Mouse (Mus musculus) midbrain, embryonic 10.5 days (tissue): ENCODE measurements around the gene Neurl3. TPM values are rescaled to one million over a fixed set of nuclear protein-coding genes. Genes with fewer than 3 reads are reported as not detected.

Source experiments
- polyA plus RNA-seq: library from polyadenylated mRNA; unstranded; fragments of >200 nt; fragmentation: Nextera tagmentation; extraction: Ambion mirVana; gene quantifications from 2 replicates; pipeline ENCODE4 v1.2.1, GENCODE M21; 2016

Gene Neurl3
- polyA plus RNA-seq, 1 experiment from 2014 or later: 0.27 TPM

Other genes with a start within 250 kb of the Neurl3 start
- gene Hs6st1, start 206.3 kb downstream of the Neurl3 start, polyA plus RNA-seq: 4.9 and 5.4 TPM in 2 replicates
- 52.5 and 56.9 TPM in 2 replicates for gene Uggt1, start 30.0 kb downstream of the Neurl3 start, polyA plus RNA-seq
- 3.4 and 4.0 TPM in 2 replicates for gene Arid5a, start 33.1 kb upstream of the Neurl3 start, polyA plus RNA-seq
- gene Kansl3, start 94.5 kb upstream of the Neurl3 start, polyA plus RNA-seq: 49.7 and 53.6 TPM in 2 replicates
- 1.8 and 1.9 TPM in 2 replicates for gene Fer1l5, start 97.6 kb upstream of the Neurl3 start, polyA plus RNA-seq
- 63.5 and 69.9 TPM in 2 replicates for gene Lman2l, start 170.6 kb upstream of the Neurl3 start, polyA plus RNA-seq
- gene Cnnm4, start 196.9 kb upstream of the Neurl3 start, polyA plus RNA-seq: 15.5 and 15.6 TPM in 2 replicates
- gene Cnnm3, start 237.2 kb upstream of the Neurl3 start, polyA plus RNA-seq: 2.6 and 3.1 TPM in 2 replicates